Mouse (Mus musculus) ovary, postnatal 36 days (tissue): ENCODE data around the gene Adarb1.
"Not testable (repeated sequence)": the region's sequence is repeated elsewhere in the genome, so short reads cannot be mapped to it uniquely, and the experiment has no call there.

Source experiments
- DNase-seq: peaks from one replicate; pipeline ENCODE4 v3.0.0; 2022; ENCODE audit warnings: low spot score, mixed read lengths

The Adarb1 gene

GRCm38 (mm10) chr10:77308978-77309377 is 109.1 kb downstream of the Adarb1 start:
- DNase-seq, result no peak

DNA sequence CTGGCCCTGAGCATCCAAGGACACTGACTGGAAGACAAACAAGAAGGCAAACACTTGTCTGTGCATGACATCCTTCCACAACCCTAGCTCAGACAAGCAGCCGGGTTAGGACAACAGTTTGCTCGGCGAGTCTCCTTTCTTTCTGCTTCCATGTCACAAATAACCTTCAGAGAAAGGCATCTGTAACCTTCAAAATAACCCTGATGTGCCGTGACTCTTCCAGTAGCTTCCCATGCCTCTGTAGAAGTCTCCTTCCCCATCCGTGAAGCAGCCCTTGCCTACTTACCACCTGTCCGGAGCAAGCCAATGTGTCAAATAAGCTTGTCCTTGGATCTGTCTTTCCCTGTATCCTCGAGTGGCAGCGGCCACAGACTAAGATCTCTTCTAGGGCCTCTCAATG is 112.3 kb downstream of the Adarb1 start:
- no peak for DNase-seq

- DNase-seq, result no peak
Measured at GRCm38 (mm10) chr10:77304840-77305533, 113.1 kb downstream of the Adarb1 start.

DNA sequence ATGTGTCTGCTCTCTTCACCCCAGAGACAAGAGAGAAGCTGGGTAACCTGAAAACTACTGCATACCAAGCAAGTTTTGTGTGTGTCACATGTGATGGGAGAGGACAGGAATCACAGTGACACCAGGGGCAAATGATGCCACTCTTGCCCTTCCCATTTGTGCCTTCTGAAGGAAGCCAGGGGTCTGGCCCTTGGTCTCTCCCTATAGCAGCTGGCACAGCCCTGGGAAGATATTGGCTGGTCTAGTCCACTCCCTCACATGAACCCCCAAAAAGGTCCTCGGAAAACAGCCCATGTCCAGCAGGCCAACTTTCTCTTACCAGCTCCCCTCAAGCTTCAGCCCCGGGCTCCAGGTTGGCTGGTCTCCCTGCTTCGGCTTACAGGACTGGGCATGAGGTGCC is 113.7 kb downstream of the Adarb1 start:
- no peak for DNase-seq

DNA sequence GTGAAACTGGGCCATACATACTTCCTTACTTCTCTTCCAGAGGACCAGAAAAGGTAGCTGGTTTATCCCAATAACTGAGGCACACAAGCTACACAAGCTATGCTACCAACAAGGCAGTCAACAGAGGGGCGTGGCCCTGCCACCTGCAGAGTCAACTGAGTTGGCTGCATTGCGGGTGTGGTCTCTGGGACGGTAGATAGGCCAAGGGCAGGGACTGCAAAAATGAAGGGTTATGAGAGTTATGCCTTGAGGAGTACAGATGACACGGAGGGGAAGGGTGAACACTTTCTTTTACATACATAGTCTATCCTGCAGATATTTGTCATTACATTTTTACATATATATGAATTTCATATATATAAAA is 117.2 kb downstream of the Adarb1 start:
- DNase-seq, result no peak

GRCm38 (mm10) chr10:77300237-77300933 is 117.7 kb downstream of the Adarb1 start:
- no peak for DNase-seq

- no peak for DNase-seq
Measured at GRCm38 (mm10) chr10:77299194-77299593, 118.9 kb downstream of the Adarb1 start.

GRCm38 (mm10) chr10:77298621-77299020 is 119.4 kb downstream of the Adarb1 start:
- DNase-seq, result no peak

DNA sequence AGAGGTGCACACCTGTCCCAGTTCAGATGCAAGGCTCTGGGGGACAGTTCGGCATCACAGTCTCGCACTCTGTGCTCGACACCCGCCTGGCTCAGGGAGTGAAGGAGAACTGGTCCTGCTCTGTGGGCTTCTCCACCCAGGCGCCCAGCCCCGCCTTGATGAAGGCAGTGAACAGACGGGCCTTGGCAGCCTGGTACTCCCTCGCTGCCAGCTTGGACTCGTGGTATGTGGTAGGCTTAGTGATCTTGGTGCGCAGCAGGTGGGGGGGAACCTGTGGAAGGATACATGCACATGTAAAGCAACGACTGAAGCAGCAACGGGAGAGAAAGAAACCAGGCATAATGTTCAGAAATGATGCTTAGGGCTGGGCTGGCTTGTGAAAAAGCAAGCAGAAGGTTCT is 123.4 kb downstream of the Adarb1 start:
- no peak for DNase-seq

GRCm38 (mm10) chr10:77290624-77291366 is 127.3 kb downstream of the Adarb1 start:
- DNase-seq, result no peak

DNA sequence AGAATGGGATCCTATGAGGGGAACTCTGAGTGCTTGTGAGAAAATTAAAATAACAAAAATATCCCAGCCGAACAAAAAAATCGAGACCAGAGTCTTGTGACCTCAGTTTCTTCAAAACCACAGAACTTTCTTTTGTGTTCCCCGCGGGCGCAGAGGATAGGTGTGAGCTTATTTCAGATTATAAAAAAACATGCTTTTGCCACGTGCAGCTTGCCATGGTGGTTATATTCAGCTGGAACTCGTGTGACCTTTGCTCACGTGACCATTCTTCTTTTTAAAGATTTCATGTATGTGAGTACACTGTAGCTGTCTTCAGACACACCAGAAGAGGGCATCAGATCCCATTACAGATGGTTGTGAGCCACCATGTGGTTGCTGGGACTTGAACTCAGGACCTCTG is 128.5 kb downstream of the Adarb1 start:
- DNase-seq, result no peak

DNA sequence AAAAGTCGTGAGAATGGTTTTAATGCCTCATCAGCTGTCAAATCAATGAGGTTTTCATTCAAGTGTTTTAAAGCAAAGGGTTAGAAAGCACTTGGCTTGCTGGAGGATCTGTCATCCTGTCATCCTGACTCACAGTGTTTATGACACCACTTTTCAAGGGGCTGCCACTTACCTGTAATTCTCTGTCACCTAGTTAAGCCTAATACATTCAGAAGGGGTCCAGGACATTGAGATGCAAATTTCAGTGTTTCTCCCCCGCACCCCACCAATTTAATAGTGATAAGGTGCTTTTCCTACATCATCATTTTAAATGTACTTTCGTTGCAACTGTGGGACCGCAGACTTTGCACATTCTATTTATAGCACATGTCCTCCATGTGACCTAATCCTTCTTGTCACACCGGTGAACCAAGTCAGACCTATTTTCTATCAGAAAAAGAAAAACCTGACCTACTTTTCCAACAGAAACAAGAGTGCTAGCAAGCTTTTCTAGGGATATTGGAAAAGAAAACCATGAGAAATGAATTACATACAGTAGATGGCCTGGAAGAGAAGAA is 129.4 kb downstream of the Adarb1 start:
- no peak for DNase-seq

DNA sequence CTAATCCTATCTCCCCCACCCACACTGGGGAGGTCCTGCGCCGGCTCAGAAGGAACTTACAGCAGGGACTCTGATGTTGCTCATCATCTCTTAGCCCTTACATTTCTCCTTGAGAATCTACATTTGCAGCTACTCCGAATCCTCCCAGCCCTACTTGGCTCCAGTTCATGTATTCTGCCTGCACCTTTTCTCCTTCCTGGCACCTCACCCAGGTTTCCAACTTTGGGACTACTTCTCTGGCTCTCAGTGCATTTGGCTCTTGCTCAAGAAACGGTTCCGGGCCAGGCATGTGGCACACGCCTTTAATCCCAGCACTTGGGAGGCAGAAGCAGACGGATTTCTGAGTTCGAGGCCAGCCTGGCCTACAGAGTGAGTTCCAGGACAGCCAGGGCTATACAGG is 130.4 kb downstream of the Adarb1 start:
- DNase-seq, result no peak

GRCm38 (mm10) chr10:77284832-77285231 is 133.2 kb downstream of the Adarb1 start:
- DNase-seq, result no peak

DNA sequence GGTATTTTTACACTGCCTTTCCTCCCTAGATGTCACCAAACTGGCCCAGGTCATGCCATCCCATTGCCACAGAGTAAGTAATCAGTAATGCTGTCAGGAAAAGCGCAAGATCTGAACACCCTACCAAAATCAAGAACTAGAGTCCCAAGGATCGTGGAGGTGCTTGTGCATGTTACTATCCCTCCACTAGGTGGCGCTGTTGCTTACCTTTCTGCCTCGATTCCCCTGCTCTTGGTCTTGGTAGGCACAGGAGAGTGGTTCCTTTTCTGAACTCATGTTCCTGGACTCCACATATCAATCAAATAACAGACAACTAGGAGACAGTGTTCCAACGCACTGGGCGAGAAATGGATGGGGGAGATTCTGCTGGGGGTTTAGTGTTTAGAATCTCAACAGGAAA is 135.2 kb downstream of the Adarb1 start:
- peak; percentile 63 for DNase-seq

GRCm38 (mm10) chr10:77282085-77282484 is 136.0 kb downstream of the Adarb1 start:
- DNase-seq, result not testable (repeated sequence)

- DNase-seq, result no peak
Measured at GRCm38 (mm10) chr10:77273798-77274197, 144.3 kb downstream of the Adarb1 start.

DNA sequence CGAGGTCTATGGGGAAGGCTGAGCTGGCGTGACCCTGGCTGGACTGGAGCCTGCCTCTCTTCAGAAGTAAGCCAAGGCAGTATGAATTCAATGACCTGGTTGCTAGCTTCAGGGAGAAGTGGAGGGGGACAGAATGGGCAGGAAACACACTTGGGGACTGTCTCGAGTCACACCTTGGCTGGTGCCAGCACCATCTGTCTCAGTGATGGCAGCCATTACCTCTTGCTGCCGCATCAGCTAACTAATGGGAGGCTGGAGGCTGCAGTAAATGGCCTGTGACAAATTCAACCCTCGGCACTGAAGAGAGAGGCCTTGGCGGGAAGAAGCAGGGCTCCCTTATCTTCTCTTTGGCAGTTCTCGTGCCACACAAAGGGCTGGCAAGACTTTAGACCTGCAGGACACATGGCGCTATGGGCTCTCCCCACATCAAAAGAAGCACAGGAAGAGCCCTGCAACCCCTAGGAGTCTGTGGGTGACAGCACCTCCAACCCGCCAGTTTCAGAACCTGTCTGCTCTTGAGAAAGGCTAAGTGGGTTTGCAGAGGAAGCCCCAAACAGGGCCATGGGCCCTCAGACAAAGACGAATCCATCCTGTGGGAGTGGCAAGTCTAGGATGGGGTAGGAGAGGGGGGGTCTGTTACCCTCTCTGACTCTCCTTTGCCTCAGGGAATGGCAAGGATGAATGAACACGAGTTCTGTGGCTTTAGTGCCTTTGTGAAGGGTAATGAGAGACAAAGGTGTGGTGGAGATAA is 144.9 kb downstream of the Adarb1 start:
- no peak for DNase-seq

- DNase-seq, result no peak
Measured at GRCm38 (mm10) chr10:77269129-77269528, 148.9 kb downstream of the Adarb1 start.

DNA sequence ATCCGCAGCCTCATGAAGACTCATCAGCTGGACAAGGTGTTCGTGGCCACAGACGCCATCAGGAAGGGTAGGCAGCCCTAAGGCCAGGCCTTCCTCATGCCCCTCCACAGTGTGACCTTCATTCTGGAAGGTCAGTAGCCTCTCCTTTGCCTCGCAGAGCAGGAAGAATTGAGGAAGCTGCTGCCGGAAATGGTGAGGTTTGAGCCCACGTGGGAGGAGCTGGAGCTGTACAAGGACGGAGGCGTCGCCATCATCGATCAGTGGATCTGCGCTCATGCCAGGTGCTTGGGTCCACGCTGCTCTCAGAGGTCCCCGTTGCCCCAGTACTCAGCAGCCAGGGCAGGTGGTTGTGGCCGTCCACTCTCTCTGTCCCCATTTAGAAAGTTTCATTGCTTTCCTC is 151.0 kb downstream of the Adarb1 start:
- no peak for DNase-seq

DNA sequence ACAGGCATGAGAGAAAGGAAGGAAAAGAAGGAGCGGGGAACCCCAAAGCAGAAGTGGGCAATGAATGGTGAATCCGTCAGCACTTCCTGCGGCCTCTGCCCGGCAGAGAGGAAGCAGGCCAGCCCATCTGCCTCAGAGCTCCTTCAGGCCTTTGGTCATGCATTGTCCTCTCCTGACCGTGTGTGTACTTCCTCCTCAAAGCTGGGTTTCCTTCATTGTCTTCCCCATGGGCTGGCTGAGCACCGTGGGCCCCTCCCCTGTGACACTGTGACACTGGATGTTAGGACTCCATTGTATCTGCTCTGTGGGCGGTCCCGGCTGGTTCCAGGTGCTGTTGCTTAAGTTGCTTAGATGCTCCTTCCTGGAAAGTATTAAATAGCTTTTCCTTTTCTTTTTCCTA is 151.8 kb downstream of the Adarb1 start:
- DNase-seq, result peak; percentile 5
